Mouse (Mus musculus): ENCODE results near the gene Prl8a8. TPM values are rescaled to one million over a fixed set of nuclear protein-coding genes. Genes with fewer than 3 reads are reported as not detected.

Gene Prl8a8
- not detected for total RNA-seq (2021)
- long read RNA-seq, experiment 1: 0 reads
- long read RNA-seq, experiment 2: 0 reads

DNA sequence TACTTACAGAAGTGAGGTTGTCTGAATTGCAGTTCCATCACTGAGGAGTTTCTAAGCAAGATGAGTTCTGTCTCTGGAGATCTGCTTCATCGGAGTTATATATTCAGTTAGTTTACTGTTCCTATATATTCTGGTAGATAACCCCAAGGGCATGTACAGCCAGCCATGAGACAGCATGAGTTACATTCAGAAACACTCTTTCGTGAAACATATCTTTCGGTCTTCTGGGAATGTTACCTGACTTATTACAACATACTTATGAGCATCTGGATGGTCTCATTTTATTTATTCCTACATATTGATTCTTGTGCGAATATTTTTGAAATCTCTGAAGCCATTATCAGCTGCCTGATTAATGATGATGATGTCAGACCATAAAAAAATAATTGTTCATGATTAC is at the start of gene Prl8a8:
Gene Prl8a8, minus strand, starts transcription at position 101 of the 400 bp plus-strand sequence.
- DNase-seq (ENCODE audit: low spot score in 2 of 2): no peak

DNA sequence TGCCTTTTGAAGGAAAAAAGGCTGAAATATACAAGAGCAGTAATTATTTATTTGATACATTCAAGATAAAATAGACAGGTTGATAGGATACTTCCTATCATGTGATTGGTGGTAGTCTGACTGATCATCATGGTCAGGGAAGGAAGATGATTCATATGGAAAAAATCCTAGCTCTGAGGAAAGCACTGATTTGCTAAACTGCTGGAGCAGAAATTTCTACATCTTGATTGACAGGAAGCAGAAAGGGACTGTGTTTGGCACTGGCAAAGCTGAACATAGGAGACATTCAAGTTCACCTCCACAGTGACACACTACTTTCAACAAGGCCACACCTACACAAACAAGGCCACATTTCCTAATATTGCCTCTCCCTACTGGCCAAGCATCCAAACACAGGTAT is 40.3 kb upstream of the Prl8a8 start:
- DNase-seq (ENCODE audit: low spot score in 2 of 2): no peak

DNA sequence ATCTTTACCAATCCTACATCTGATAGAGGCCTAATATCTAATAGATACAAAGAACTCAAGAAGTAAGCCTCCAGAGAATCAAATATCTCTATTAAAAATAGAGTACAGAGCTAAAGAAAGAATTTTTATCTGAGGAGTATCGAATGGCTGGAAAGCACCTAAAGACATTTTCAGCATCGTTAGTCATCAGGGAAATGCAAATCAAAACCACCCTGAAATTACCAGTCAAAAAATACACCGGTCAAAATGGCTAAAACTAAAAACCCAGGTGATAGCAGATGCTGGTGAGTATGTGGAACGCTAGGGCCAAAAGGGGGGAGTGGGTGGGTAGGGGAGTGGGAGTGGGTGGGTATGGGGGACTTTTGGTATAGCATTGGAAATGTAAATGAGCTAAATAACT is 10.1 kb upstream of the Prl8a8 start:
- DNase-seq (ENCODE audit: low spot score in 2 of 2): no peak

DNA sequence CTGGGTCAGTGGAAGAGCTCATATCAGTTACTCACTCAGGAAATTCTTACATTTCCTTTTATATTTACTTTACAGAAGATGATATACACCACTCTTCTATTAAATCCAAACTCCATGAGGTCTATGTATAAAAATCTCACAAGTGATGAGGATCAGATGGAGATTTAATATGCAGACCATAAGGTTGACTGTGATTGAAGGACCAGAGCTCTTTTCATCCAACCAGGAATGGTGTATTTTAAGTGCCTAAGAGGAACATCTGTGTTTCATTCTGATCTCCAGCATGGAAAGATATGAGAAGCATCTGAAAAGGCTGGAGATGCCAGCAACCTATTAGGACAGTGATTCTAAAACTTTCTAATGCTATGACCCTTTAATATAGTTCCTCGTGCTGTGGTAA is 5.4 kb downstream of the Prl8a8 start:
- no peak for DNase-seq (ENCODE audit: low spot score in 2 of 2)

Other genes starting within 250 kb of the Prl8a8 start
- gene Prl6a1, start 200.6 kb downstream of the Prl8a8 start, total RNA-seq (2021): not detected
- gene Prl8a2, start 167.5 kb downstream of the Prl8a8 start, total RNA-seq (2021): not detected
- not detected for gene Prl2b1, start 122.4 kb downstream of the Prl8a8 start, total RNA-seq (2021)
- not detected for gene Prl8a6, start 74.5 kb downstream of the Prl8a8 start, total RNA-seq (2021)
- gene Prl8a9, start 51.4 kb upstream of the Prl8a8 start, total RNA-seq (2021): not detected
- not detected for gene Prl8a1, start 69.0 kb upstream of the Prl8a8 start, total RNA-seq (2021)
- not detected for gene Prl7b1, start 97.4 kb upstream of the Prl8a8 start, total RNA-seq (2021)
- gene Prl7a1, start 129.3 kb upstream of the Prl8a8 start, total RNA-seq (2021): not detected
- not detected for gene Prl7a2, start 154.8 kb upstream of the Prl8a8 start, total RNA-seq (2021)
- gene Prl7d1, start 203.5 kb upstream of the Prl8a8 start, total RNA-seq (2021): not detected

All from gastrocnemius, postnatal 4 days (tissue).